Mouse (Mus musculus) layer of hippocampus, adult 9-10 months (tissue): ENCODE measurements around the gene Gm45808.
"Not testable (repeated sequence)": the region's sequence is repeated elsewhere in the genome, so short reads cannot be mapped to it uniquely, and the experiment has no call there.

Experiments used
- DNase-seq: peaks from one replicate; pipeline ENCODE4 v3.0.0; 2022; ENCODE audit warnings: low spot score

The Gm45808 gene

GRCm38 (mm10) chr7:45486761-45487415 is at the start of gene Gm45808:
Gene Gm45808, minus strand, starts transcription at chr7:45486811.
- DNase-seq, result no peak

DNA sequence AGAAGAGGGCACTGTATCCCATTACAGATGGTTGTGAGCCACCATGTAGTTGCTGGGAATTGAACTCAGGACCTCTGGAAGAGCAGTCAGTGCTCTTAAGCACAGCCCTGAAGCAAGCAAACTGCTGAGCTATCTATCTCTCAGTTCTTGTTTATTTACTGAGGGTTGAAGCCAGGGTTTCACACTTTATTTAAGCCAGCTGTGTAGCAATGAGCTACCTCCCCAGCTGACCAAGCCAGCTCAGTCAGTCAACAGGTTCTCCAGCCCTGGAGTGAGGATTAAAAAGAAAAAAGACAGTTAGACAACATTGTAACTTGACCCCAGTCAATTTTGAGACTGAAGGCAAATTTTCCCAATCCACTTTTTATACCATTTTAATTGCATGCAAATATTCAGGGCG is 49.1 kb upstream of the Gm45808 start:
- DNase-seq, result no peak

- DNase-seq, result no peak
Measured at GRCm38 (mm10) chr7:45530643-45531042, 44.0 kb upstream of the Gm45808 start.

DNA sequence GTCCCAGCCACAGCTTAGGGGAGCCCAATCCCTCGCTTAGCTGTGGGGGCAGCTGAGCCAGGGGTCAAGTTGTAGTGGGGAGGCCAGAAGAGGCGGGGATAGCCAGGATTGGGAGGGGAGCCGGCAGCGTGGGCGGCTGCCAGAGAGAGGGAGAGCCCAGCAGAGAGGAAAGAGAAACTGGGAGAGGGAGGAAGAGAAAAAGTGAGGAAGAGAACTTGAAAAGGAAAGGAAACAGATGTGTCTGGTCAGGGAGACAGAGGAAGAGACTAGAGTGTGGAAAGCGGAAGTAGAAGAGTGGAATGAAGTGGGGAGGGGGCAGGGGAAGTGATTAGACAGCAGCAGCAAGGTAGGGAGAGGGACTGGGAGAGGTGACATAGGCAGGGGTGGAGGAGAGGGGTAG is 42.9 kb upstream of the Gm45808 start:
- DNase-seq, result no peak

DNA sequence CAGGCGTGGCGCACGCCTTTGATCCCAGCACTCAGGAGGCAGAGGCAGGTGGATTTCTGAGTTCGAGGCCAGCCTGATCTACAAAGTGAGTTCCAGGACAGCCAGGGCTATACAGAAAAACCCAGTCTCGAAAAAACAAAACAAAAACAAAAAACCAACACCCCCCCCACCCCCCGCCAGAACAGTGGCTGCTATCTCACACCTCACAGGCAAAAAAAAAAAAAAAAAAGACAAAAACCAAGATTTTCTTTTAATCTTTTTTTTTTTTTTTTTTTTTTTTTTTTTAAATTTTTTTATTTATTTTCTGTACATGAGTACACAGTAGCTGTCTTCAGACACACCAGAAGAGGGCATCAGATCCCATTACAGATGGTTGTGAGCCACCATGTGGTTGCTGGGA is 40.6 kb upstream of the Gm45808 start:
- DNase-seq, result not testable (repeated sequence)

GRCm38 (mm10) chr7:45526474-45527120 is 40.0 kb upstream of the Gm45808 start:
- DNase-seq, result no peak

GRCm38 (mm10) chr7:45525809-45526473 is 39.3 kb upstream of the Gm45808 start, which contains the start of the genes Ppp1r15a and Plekha4:
Gene Ppp1r15a, minus strand, starts transcription at chr7:45526268.
Gene Plekha4, plus strand, starts transcription at chr7:45526330.
- DNase-seq, result peak; percentile 87

GRCm38 (mm10) chr7:45524841-45525621 is 38.4 kb upstream of the Gm45808 start:
- DNase-seq, result no peak

GRCm38 (mm10) chr7:45523678-45524170 is 37.1 kb upstream of the Gm45808 start:
- no peak for DNase-seq

DNA sequence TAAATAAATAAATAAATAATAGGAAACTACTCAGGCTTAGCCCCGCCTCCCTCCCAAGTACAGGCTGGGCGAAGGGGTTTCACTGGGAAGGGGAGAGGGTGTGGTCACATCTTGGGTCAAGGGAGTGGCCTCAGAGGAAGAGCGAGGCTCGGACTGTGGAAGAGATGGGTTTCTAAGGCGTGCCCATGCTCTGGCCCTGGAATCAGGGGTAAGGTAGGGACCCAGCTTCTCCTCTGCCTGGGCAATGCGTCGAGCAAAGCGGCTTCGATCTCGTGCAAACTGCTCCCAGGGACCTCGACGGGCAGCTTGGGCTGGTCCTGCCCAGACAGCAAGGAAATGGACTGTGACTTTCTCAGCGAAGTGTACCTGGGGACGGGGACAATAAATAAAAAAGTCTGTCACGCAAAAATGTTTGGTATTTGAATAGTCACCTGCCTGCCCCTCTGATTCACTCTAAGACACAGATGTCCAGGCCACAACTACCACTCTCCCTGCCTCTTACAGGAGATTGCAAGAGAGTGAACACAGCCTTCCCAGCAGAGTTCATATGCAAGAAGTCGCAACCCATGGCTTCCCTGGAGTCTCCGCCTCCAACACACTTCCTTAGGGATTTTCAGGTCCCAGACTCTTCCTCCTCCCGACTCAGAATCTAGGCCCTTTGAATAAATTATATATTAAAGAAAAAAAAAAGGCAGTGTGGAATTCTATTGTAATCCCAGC is 36.5 kb upstream of the Gm45808 start:
- DNase-seq, result no peak

GRCm38 (mm10) chr7:45522194-45522752 is 35.7 kb upstream of the Gm45808 start:
- DNase-seq, result no peak

- peak; percentile 78 for DNase-seq
Measured at GRCm38 (mm10) chr7:45521728-45522184, 35.1 kb upstream of the Gm45808 start.

DNA sequence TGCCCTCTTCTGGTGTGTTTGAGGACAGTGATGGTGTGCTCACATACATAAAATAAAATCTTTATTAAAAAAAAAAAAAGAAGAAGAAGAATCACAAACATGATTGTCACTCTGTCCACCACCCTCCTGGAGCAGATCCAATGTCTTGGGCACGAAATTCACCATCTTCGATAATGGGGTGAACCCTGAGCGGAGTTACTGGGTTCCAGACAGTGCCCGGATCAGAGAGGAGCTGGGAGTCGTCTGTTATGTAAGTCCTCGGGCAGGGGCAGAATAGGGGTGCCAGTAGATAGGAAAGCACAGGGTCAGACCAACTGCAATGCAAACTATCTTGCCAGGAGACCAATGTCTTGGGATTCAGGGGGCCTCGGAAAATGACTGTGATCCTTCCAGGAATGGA is 34.0 kb upstream of the Gm45808 start:
- DNase-seq, result no peak

DNA sequence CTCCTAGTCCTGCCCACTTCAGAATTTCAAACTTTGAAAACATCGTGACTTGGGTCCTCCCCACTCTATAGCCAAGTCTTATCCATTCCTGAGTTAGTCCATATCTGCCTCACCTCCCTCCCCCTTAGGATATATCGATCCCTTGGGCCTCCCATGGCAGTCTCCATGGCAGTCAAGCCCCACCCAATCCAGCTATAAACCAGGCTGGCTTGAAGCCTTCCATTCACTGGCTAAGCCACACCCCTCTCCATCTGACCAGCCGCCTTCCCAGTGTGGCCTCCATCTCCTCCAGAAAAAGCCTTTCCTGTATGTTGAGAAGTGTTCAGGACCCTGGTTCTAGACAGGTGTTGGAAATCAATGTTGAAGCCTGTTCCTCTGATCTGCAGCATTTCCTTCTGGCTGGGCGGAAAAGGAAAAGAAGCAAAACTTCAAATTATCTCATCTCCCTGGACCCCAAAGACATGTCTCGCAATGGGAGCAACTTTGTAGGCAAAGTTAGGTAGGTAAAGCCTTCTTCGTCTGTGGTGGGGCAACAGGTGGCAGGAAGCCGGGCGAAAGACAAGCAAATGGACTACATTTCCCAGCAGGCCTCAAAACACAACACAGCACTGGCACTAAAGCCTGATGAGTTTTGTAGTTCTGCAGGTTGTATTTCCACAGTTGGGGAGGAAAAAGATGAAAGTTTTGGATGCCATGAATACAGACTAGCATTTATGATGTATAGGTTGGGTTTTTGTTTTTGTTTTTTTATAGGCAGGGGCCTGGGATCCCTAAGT is 32.9 kb upstream of the Gm45808 start:
- no peak for DNase-seq

DNA sequence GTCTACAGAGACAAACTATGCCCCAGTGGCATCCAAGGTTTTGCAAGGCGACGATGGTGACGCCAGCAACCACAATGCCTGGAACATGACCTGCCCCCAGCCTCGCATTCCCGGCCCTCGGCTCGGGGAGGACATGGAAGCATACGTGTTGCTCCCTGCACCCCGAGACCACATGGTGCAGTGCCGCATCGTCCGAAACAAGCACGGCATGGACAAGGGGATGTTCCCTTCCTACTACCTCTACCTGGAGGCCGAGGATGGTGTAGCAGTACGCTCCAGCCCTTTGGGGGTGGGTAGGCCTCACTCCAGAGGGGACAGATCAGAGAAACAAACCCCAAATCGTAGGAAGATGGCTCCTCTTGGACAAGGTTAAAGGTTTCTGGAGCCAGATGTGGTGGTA is 32.0 kb upstream of the Gm45808 start:
- no peak for DNase-seq

GRCm38 (mm10) chr7:45516846-45517245 is 30.2 kb upstream of the Gm45808 start:
- DNase-seq, result not testable (repeated sequence)

DNA sequence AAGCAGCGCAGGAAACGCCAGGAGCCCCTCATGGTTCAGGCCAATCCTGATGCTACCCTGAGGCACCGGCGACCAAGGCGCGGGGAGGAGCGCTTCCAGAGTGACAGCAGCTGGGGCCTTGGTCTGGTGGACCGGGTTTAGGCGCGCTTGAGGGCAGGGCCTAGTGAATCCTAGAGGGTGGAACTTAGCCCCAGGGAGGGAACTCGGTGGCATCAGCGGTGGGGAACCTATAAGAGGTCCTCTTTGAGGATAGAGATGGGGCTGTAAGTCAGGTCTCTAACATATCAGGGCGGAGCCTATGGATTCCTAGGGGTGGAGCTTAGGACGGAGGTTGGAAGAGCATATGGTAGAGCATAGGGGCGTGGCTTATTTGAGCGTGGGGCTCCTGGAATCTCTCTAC is 28.8 kb upstream of the Gm45808 start:
- DNase-seq, result no peak

- no peak for DNase-seq
Measured at GRCm38 (mm10) chr7:45514411-45514810, 27.8 kb upstream of the Gm45808 start.

DNA sequence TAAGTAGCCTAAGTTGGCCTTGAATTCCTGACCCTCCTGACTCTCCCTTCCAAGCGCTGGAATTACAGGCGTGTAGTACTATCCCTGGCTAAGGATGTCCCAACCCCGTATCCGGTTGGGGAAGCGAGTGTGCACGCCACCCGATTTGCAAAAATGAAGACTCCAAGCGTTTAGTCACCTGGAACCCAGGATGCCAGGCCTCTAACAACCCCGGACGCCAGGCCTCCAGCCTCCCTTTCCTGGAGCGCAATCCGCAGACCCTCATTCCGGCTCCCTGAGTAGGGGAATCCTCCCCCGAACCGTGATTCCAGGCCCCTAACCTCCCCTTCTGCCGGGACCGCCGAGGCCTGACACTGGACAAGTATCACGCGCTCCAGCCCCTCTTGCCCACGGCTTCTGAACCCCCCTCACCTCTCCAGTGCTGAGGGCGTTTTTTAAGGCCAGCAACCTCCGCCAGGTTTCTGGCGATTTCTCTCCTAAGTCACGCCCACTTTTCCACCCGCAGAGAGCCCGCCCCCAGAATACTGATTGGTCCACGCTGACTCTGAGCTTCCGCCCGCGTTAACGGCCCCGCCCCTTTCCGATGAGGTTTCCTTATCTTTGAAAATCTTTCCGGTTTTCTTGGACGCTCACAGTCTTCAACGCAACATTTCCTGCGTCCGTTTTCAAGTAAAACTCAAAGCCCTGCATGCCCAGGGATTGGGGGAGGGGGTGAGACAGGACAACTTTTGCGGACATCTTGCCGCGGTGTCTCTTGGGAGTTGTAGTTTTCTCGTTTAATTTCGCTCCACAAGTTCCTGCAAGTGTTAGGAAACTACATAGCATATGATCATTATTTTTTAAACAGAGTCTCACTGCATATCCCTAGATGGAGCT is 23.5 kb upstream of the Gm45808 start, which contains the start of gene Nucb1:
Gene Nucb1, minus strand, starts transcription at position 495 of the 876 bp plus-strand sequence.
- peak; percentile 78 for DNase-seq
